Mouse (Mus musculus) liver, postnatal 0 days (tissue): ENCODE data around the gene Tkt. TPM values are rescaled to one million over a fixed set of nuclear protein-coding genes. Genes with fewer than 3 reads are reported as not detected.

Source experiments
- ATAC-seq: fragments of 200-750 bp; cut with Nextera tagmentation; 2 replicates; pipeline ENCODE4 v1.8.0; 2017; ENCODE audit warnings: mild to moderate bottlenecking, moderate library complexity
- DNase-seq: peaks from one replicate; pipeline ENCODE4 v3.0.0-alpha.2; 2016
- H3K27ac ChIP-seq: fragments of 300-500 bp; sonication (generic); 2 replicates; pipeline ENCODE4 v1.5.1; 2014; ENCODE audit warnings: antibody characterized with exemption, moderate library complexity, mild to moderate bottlenecking, low read depth
- H3K27me3 ChIP-seq: fragments of 300-500 bp; sonication (generic); 2 replicates; pipeline ENCODE4 v1.6.1; 2014; ENCODE audit warnings: low read length, control low read depth, mixed read lengths; ENCODE audit not compliant: insufficient read depth
- H3K36me3 ChIP-seq: fragments of 300-500 bp; sonication (generic); replicated peaks from 2 replicates; pipeline ENCODE4 v1.6.1; 2014; ENCODE audit warnings: mild to moderate bottlenecking, control low read depth, low read length, moderate library complexity, mixed read lengths; ENCODE audit not compliant: insufficient read depth
- H3K4me1 ChIP-seq: fragments of 300-500 bp; sonication (generic); 2 replicates; pipeline ENCODE4 v1.6.1; 2014; ENCODE audit warnings: antibody characterized with exemption, mild to moderate bottlenecking, control low read depth; ENCODE audit not compliant: insufficient read depth
- H3K4me2 ChIP-seq: fragments of 300-500 bp; sonication (generic); 2 replicates; pipeline ENCODE4 v1.6.1; 2014; ENCODE audit warnings: low read depth, mild to moderate bottlenecking, low read length, moderate library complexity, mixed read lengths
- H3K4me3 ChIP-seq: fragments of 300-500 bp; sonication (generic); 2 replicates; pipeline ENCODE4 v1.5.1; 2014; ENCODE audit warnings: low read depth, low read length
- H3K9ac ChIP-seq: fragments of 300-500 bp; sonication (generic); replicated peaks from 2 replicates; pipeline ENCODE4 v1.6.1; 2014; ENCODE audit warnings: mild to moderate bottlenecking, moderate library complexity
- H3K9me3 ChIP-seq: fragments of 300-500 bp; sonication (generic); 2 replicates; pipeline ENCODE4 v1.6.1; 2016; ENCODE audit warnings: mild to moderate bottlenecking, control low read depth, low read length, mixed read lengths
- CTCF ChIP-seq: sonication (generic); IDR thresholded peaks from 2 replicates; pipeline ENCODE4 v1.5.1; 2016; ENCODE audit warnings: antibody characterized with exemption, low read depth
- EP300 ChIP-seq: IDR thresholded peaks from 2 replicates; pipeline ENCODE4 v1.6.1; 2016; ENCODE audit warnings: antibody characterized with exemption, low read depth, mild to moderate bottlenecking
- WGBS: fragments of 180-500 bp; shearing (Covaris S2); extraction: QIAGEN DNeasy Blood & Tissue Kit; methylation state at CpG from one replicate; pipeline ENCODE4 v1.1.7; 2014; ENCODE audit not compliant: insufficient replicate concordance; 5-methylcytosine and 5-hydroxymethylcytosine counted together
- polyA plus RNA-seq: library from polyadenylated mRNA; unstranded; fragments of >200 nt; fragmentation: Nextera tagmentation; extraction: Ambion mirVana; gene quantifications from 2 replicates; pipeline ENCODE4 v1.2.1, GENCODE M21; 2015

Tkt gene
- polyA plus RNA-seq, 1 experiment from 2014 or later, result 110 TPM

GRCm38 (mm10) chr14:30551509-30551908 lies 3.4 kb downstream of the Tkt start:
- H3K27ac ChIP-seq, result peak overlapping the region; percentile 61
- peak overlapping the region; percentile 87 for H3K9ac ChIP-seq
- TF ChIP-seq CTCF (no peak), EP300 (no peak)
- ATAC-seq, result no peak
- H3K27me3 ChIP-seq, result no peaks in the 10 kb centered on the region
- peaks cover 34% of the 10 kb centered on the region for H3K4me1 ChIP-seq
- no peaks in the 10 kb centered on the region for H3K9me3 ChIP-seq
- peaks cover 16% of the 10 kb centered on the region for H3K36me3 ChIP-seq
- peak overlapping the region; percentile 98 for H3K4me2 ChIP-seq
- peak overlapping the region; percentile 79 for H3K4me3 ChIP-seq
- DNase-seq, result no peak
- 36% methylated on average over 5 of the region's 5 CpGs for WGBS

GRCm38 (mm10) chr14:30551981-30552380 lies 3.8 kb downstream of the Tkt start:
- Histone ChIP-seq H3K27me3 (no peaks in the 10 kb centered on the region), H3K4me1 (peaks cover 34% of the 10 kb centered on the region), H3K9ac (no peak overlapping the region), H3K4me2 (peak overlapping the region; percentile 98), H3K36me3 (peaks cover 19% of the 10 kb centered on the region), H3K27ac (peak overlapping the region; percentile 61; the same call in 1 of the 2 replicates), H3K9me3 (no peaks in the 10 kb centered on the region), H3K4me3 (peak overlapping the region; percentile 79)
- ATAC-seq (no peak), DNase-seq (no peak)
- 91% methylated on average over 2 of the region's 2 CpGs for WGBS
- no peak for TF ChIP-seq EP300
- TF ChIP-seq CTCF, result no peak

- peaks cover 27% of the 10 kb centered on the region for H3K36me3 ChIP-seq
- peaks cover 29% of the 10 kb centered on the region for H3K4me1 ChIP-seq
- peak overlapping the region; percentile 62; the same call in 1 of the 2 replicates for H3K27ac ChIP-seq
- peak overlapping the region; percentile 31 for H3K4me2 ChIP-seq
- no peaks in the 10 kb centered on the region for H3K27me3 ChIP-seq
- no peak overlapping the region for H3K9ac ChIP-seq
- peak; percentile 58 for DNase-seq
- no peak overlapping the region for H3K4me3 ChIP-seq
- 81% methylated on average over 4 of the region's 4 CpGs for WGBS
- no peak for TF ChIP-seq EP300
- no peak for TF ChIP-seq CTCF
- ATAC-seq, result no peak
- H3K9me3 ChIP-seq, result no peaks in the 10 kb centered on the region
These were observed 5.0 kb downstream of the Tkt start for GRCm38 (mm10) chr14:30553185-30553584.

GRCm38 (mm10) chr14:30556651-30557050 lies 8.5 kb downstream of the Tkt start:
- no peaks in the 10 kb centered on the region for H3K9me3 ChIP-seq
- no peak overlapping the region for H3K4me2 ChIP-seq
- TF ChIP-seq EP300, result no peak
- no peak for TF ChIP-seq CTCF
- no peak for DNase-seq
- WGBS, result 76% methylated on average over 2 of the region's 2 CpGs
- no peak overlapping the region for H3K4me3 ChIP-seq
- H3K4me1 ChIP-seq, result peaks cover 7% of the 10 kb centered on the region
- ATAC-seq, result no peak
- no peak overlapping the region for H3K27ac ChIP-seq
- H3K9ac ChIP-seq, result no peak overlapping the region
- peaks cover 62% of the 10 kb centered on the region for H3K36me3 ChIP-seq
- H3K27me3 ChIP-seq, result no peaks in the 10 kb centered on the region

GRCm38 (mm10) chr14:30557730-30558129 lies 9.6 kb downstream of the Tkt start:
- H3K9ac ChIP-seq, result no peak overlapping the region
- no peaks in the 10 kb centered on the region for H3K9me3 ChIP-seq
- ATAC-seq, result no peak
- TF ChIP-seq CTCF (no peak), EP300 (no peak)
- DNase-seq, result no peak
- no peak overlapping the region for H3K4me3 ChIP-seq
- peaks cover 6% of the 10 kb centered on the region for H3K4me1 ChIP-seq
- no peak overlapping the region for H3K27ac ChIP-seq
- H3K36me3 ChIP-seq, result peaks cover 64% of the 10 kb centered on the region
- WGBS, result 77% methylated on average over 9 of the region's 9 CpGs
- H3K4me2 ChIP-seq, result no peak overlapping the region
- H3K27me3 ChIP-seq, result no peaks in the 10 kb centered on the region

- H3K9me3 ChIP-seq, result no peaks in the 10 kb centered on the region
- peaks cover 66% of the 10 kb centered on the region for H3K36me3 ChIP-seq
- H3K4me3 ChIP-seq, result no peak overlapping the region
- TF ChIP-seq CTCF (no peak), EP300 (no peak)
- H3K4me2 ChIP-seq, result no peak overlapping the region
- DNase-seq (no peak), ATAC-seq (no peak)
- no peak overlapping the region for H3K27ac ChIP-seq
- no peak overlapping the region for H3K9ac ChIP-seq
- WGBS, result 91% methylated on average over 17 of the region's 17 CpGs
- H3K27me3 ChIP-seq, result no peaks in the 10 kb centered on the region
- peaks cover 10% of the 10 kb centered on the region for H3K4me1 ChIP-seq
These were observed 11.2 kb downstream of the Tkt start for GRCm38 (mm10) chr14:30559321-30559850.
